In genomic region chr13:53248586-53249401, GRCm38 (mm10) we compare ENCODE assay signal across 11 mouse cellular contexts. TPM values are rescaled to one million over a fixed set of nuclear protein-coding genes. Genes with fewer than 3 reads are reported as not detected.
A peak's percentile ranks its signal among the peaks of the same experiment; 100 is the strongest.
DNase-seq lines count a peak whose midpoint lies in the region; ATAC-seq lines count a peak whose summit lies in the region.
"Had no signal": no experiment of that assay in that cellular context is flagged by ENCODE, and none has a peak within 500 bp of the region (broad histone marks: within the 10 kb centered on the region; RNA-seq: fewer than 3 reads in every experiment).

No protein-coding gene starts in this region.

- H3K9me3 ChIP-seq in heart, embryonic 11.5 days (replicated peaks; ENCODE audit: control insufficient read depth, low read length), result no peaks in the 10 kb centered on the region
- 0 out of 2 replicates have a peak, but pooled peaks cover 2% of the 10 kb centered on the region for H3K9me3 ChIP-seq in embryonic facial prominence, embryonic 13.5 days

- no peak overlapping the region for H3K4me3 ChIP-seq in heart, embryonic 11.5 days (ENCODE audit: low read depth, low read length)
- H3K4me3 ChIP-seq in embryonic facial prominence, embryonic 13.5 days, result no peak overlapping the region
- H3K4me3 ChIP-seq: left cerebral cortex, adult 2 months; myocyte had no signal

- 47% methylated on average over 24 of the region's 24 CpGs for WGBS in heart, embryonic 11.5 days (ENCODE audit: insufficient replicate concordance)
- 72% methylated on average over 24 of the region's 24 CpGs for whole genome bisulfite sequencing in embryonic facial prominence, embryonic 13.5 days

- H3K9ac ChIP-seq in heart, embryonic 11.5 days (ENCODE audit: low read depth, low read length), result 0 out of 2 replicates have a peak overlapping the region, but pooled peaks have one; percentile 8
- H3K9ac ChIP-seq in embryonic facial prominence, embryonic 13.5 days, result no peak overlapping the region

- no peaks in the 10 kb centered on the region for H3K27me3 ChIP-seq in heart, embryonic 11.5 days (ENCODE audit: control insufficient read depth, insufficient read depth, low read length)
- no peaks in the 10 kb centered on the region for H3K27me3 ChIP-seq in embryonic facial prominence, embryonic 13.5 days

- H3K4me1 ChIP-seq in heart, embryonic 11.5 days (ENCODE audit: control insufficient read depth, insufficient read depth, low read length), result peaks cover 43% of the 10 kb centered on the region
- H3K4me1 ChIP-seq in embryonic facial prominence, embryonic 13.5 days, result peaks cover 51% of the 10 kb centered on the region

- no peak for DNase-seq in heart, postnatal 4 days
- peak; percentile 16 to 17 for DNase-seq in layer of hippocampus, adult 18-20 months (ENCODE audit: low spot score in 2 of 2)
- no peak for DNase-seq in layer of hippocampus, postnatal 36 days
- peak; percentile 35 to 52 for DNase-seq in lung, postnatal 4 days
- no peak for DNase-seq in Muller cell, postnatal 12 days (ENCODE audit: inconsistent ontology term)

- H3K36me3 ChIP-seq in heart, embryonic 11.5 days (ENCODE audit: control insufficient read depth, insufficient read depth, low read length), result no peaks in the 10 kb centered on the region
- H3K36me3 ChIP-seq in embryonic facial prominence, embryonic 13.5 days, result no peaks in the 10 kb centered on the region

- peak overlapping the region; percentile 27; the same call in 1 of the 2 replicates for H3K4me2 ChIP-seq in heart, embryonic 11.5 days
- H3K4me2 ChIP-seq in embryonic facial prominence, embryonic 13.5 days, result no peak overlapping the region

- ATAC-seq in heart, embryonic 11.5 days (replicated peaks; ENCODE audit: insufficient number of reproducible peaks, low FRiP score, low TSS enrichment), result no peak
- ATAC-seq in embryonic facial prominence, embryonic 13.5 days (ENCODE audit: insufficient number of reproducible peaks, insufficient read depth, low FRiP score, low TSS enrichment, low read depth), result 0 out of 2 replicates have a peak, but pooled peaks have one; percentile 56
- ATAC-seq in activated CD4-positive, CD25-positive, alpha-beta regulatory T cell, adult 4 months, result no peak
- ATAC-seq: CD4-positive, CD25-positive, alpha-beta regulatory T cell, adult 4 months had no signal

- peak overlapping the region; percentile 77 for H3K27ac ChIP-seq in heart, embryonic 11.5 days (ENCODE audit: low read depth, low read length)
- no peak overlapping the region; the same call in none of the 2 replicates for H3K27ac ChIP-seq in embryonic facial prominence, embryonic 13.5 days
- H3K27ac ChIP-seq: left cerebral cortex, adult 2 months had no signal

RNA-seq across cellular contexts. Expression of gene Ror2, which starts 37.1 kb away (rescaled TPM):
- 10.2 and 12.6 TPM in 2 replicates for polyA plus RNA-seq in heart, embryonic 11.5 days (2014; fragmentation: Nextera tagmentation; extraction: Ambion mirVana)
- total RNA-seq in heart, postnatal 4 days (2021), result 10 to 100 TPM; 13.2 to 14.6 TPM
- under 1 TPM; 0.57 to 0.91 TPM for total RNA-seq in layer of hippocampus, adult 18-20 months (2021)
- under 1 TPM; 0.65 to 0.91 TPM for total RNA-seq in layer of hippocampus, postnatal 36 days (2021)
- 25.8 and 27.4 TPM in 2 replicates for polyA plus RNA-seq in embryonic facial prominence, embryonic 13.5 days (2015; fragmentation: Nextera tagmentation; extraction: Ambion mirVana)
- polyA plus RNA-seq in activated CD4-positive, CD25-positive, alpha-beta regulatory T cell, adult 4 months (2017; shearing (Covaris generic)), result not detected
- polyA plus RNA-seq: CD4-positive, CD25-positive, alpha-beta regulatory T cell, adult 4 months had no signal

Comparison
In these comparisons a context has a peak if more than half of its experiments do, and no peak if none do; other contexts are left out.
1. DNase-seq: peak in layer of hippocampus, adult 18-20 months (2 of 2) and lung, postnatal 4 days (2 of 2); none in heart, postnatal 4 days (single experiment), layer of hippocampus, postnatal 36 days (0 of 2) and Muller cell, postnatal 12 days (single experiment).
2. RNA of gene Ror2, which starts 37.1 kb away (total RNA-seq): 13.2 to 14.6 TPM in heart, postnatal 4 days; 0.57 to 0.91 TPM in layer of hippocampus, adult 18-20 months and 0.65 to 0.91 TPM in layer of hippocampus, postnatal 36 days; every median in the first group is over 4 times any median in the second.